Mouse (Mus musculus) embryo, embryonic 9.5 days (tissue): Measurements from ENCODE around the gene Vac14.
A peak's percentile ranks its signal among the peaks of the same experiment; 100 is the strongest.

Experiments
- DNase-seq: peaks from one replicate; pipeline ENCODE4 v3.0.0-alpha.2; 2017; ENCODE audit errors: extremely low spot score

The Vac14 gene

DNA sequence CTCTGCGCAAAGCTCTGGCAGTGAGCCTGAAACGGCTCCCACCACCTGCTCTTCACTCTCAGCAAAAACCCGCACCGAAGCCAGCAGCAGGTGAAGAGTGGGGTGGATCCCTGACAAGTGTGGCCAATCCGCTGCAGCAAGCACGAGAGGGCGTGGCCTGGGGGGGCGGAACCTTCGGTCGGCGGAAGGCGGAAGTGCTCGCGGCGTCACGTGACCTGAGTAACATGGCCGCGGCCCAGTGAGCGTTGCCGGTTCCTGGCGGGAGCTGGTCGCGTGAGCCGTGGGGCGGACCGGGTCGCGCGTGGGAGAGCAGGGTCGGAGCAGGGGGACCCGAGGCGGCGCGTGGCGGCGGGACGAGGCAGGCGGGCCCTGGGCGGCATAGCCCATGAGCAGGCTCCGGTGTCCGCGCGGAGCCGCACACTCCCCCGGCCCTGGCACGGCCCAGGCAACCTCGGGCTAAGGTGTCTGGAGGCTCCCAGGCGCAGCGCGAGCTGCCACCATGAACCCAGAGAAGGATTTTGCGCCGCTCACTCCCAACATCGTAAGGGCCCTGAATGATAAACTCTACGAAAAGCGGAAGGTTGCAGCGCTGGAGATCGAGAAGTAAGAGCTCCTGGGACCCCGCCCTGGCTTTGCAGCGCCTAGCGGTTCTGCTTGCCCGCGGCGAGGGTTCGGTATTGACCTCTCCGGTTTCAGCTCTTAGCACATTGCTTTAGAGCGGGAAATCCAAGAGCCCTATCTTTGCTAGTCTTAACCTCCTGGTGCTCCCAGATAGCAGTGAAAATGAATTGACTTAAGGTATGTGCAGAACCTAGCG, at the start of gene Vac14:
Vac14 (plus strand) TSS at position 195 of the 817 bp plus-strand sequence.
- peak; percentile 95 for DNase-seq

DNA sequence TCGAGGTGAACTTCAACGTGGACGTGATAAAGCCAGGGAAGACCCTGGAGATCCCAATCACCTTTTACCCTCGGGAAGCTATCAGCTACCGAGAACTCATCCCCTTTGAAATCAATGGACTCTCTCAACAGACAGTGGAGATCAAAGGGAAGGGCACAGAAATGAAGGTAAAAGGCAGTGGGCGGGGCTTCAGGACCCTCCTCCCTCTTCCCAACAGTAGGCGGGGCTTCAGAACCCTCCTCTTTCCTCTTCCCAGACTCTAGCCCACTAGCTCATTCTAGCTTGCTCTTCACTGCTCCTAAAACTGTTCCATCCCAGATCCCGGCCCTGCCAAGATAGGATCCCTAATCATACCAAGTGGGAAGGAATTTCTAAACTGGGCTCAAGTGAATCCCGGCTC, 25.7 kb upstream of the Vac14 start:
- no peak for DNase-seq

DNA sequence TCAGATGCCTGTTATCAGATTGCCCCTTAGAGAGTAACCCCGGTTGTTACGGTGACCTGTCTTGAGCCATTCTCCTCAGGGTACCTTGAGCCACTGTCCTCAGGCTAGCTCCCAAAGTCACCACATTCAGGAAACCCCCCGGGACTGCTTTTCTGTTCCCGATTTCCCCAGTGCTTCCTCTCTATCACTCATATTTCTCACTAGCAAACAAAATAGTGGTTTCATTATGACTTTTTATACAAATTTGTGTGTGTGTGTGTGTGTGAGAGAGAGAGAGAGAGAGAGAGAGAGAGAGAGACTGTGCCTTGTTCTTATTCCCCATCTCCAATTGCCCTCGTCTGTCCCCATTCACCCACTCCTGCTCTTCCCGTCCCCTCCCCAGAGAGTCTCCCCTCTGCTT, 24.2 kb upstream of the Vac14 start:
- no peak for DNase-seq

DNA sequence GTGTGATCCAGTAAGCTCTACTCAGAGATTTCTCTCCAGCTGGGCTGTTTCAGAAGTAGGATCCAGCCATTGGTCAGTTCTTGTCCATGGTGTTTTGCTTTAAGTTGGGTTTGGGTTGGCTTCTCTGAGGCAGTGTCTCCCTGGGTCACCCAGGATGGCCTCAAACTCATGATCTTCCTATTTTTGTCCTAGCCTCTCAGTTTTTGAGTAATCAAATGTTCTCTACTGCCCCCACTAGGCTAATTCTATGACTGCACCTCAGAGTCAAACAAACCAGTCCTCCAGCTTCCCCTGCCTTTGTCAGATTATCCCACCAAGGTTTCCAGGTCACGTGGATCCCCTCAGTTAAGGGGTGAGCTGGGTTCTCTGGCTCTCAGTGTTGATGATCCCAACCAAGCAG, 13.8 kb upstream of the Vac14 start:
- DNase-seq = peak; percentile 55

DNA sequence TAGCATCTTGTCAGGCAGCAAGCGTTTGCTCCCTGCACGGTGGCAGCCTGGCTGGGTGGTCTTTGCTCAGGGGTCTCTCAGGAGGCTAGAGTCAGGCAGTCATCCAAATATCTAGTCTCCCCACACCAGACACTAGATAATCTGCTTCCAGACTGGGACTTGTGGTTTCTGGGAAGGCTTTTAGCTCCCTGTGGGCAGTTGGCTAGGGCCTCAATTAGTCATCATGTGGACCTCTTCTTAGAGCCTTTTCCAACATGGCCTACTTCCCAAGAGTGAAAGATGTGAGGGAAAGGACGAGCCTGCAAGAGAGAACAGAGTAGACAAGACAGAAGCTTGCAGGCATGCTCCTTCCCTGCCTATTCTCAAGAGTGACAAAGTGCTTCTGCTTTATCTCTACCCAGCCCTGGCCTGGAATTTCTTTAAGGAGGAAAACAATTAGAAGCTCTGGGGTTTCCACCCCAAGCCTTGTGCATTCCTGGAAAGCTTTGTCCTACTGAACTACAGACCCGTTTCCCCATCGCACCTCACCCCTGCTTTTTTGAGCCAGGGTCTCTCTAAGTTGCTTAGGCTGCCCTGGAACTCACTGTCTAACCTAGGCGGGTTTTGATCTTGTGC, 12.9 kb upstream of the Vac14 start:
- no peak for DNase-seq

DNA sequence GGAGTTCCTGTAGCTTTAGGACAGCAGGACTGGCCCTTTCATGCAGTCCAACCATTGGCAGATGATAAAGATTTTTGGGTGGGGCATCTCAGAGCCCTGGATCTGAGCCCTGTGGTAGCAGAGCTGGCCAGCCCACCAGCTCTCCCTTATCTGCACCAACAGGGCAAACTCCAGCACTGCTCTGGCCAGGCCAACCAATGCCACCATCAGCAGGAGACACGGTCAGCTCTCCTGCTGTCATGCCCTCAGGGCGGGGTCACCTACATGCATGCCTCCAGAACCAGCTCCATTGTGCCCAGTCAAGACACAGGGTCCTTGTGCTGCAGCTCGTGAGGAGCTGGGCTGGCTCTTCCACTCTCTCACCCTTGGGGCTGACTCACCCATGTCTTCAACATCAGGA, 2.7 kb upstream of the Vac14 start:
- no peak for DNase-seq

DNA sequence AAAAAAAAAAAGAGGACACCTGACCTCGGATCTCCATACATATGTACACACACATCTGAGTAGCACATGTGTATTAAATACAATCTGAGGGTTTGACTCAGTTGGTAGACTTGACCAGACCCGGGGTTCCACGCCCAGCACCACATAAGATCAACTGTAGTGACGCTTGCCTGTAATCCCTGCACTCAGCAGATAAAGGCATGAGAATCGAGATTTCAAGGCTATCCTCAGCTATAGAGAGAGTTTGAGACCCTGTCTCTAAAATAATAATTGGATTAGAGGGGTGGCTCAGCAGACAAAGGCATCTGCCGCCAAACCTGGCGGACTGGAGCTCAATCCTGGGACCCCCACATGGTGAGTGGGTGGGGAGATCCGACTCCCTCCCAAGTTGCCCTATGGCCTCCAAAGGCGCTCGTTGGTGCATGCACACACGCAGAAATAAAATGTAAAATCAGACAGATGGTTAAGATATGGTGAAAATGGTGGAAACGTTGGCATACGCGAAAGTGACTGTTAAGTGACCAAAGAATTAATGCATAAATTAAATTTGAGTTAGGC, 505 bp upstream of the Vac14 start:
- DNase-seq = no peak

DNA sequence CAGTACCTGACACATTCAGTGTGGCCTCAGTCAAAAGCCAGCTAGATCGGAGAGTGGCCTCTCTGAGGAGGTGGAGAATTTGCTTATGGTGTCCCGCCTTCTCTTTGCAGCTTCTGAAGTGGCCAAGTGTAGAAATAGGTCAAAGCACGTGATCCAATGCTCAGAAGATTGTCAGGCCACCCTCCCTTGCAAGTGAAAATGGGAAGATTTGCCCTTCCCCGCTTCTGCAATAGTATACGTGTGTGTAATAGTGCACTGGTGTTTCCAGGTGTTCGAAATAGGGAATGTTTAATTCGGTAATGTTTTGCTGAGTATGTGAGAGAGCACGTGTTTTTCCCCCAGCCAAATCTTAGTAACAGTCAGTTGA, 806 bp downstream of the Vac14 start:
- no peak for DNase-seq

DNA sequence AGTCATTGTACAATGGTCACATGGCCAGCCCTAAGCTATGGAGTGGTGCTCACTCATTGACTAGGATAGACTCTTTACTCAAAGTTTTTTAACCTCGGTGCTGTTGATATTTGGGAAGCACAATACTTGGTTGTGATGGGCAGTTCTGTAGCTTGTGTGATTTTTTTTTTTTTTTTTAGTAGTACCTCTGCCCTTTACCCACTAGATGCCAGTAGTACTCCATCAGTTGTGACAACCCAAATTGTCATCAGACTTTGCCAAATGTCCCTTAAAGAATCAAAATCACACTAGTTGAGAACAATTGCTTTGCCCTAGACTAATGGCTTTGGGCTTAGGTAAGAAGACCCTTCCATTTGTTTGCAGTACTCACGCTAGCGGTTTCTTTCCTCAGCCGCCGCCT, 1.5 kb downstream of the Vac14 start:
- no peak for DNase-seq

DNA sequence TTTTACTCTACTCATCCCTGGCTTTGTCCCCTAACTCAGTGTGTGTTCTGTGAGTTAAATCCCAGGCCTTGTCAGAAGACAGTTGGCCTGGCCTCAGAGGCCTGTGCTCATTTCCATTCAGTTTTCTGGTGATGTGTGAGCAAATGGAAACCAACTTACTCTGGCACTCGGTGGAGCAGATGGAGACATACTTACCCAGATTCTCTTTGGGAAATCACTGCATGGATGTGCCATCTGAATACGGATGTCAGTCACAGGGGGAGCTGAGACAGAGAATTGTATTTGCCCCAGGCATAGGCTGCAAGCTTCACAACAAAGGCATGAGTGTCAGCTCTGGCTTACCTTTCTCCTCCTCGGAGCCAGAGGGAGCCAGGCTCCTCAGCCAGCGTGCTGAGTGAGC, 8.0 kb downstream of the Vac14 start:
- no peak for DNase-seq

DNA sequence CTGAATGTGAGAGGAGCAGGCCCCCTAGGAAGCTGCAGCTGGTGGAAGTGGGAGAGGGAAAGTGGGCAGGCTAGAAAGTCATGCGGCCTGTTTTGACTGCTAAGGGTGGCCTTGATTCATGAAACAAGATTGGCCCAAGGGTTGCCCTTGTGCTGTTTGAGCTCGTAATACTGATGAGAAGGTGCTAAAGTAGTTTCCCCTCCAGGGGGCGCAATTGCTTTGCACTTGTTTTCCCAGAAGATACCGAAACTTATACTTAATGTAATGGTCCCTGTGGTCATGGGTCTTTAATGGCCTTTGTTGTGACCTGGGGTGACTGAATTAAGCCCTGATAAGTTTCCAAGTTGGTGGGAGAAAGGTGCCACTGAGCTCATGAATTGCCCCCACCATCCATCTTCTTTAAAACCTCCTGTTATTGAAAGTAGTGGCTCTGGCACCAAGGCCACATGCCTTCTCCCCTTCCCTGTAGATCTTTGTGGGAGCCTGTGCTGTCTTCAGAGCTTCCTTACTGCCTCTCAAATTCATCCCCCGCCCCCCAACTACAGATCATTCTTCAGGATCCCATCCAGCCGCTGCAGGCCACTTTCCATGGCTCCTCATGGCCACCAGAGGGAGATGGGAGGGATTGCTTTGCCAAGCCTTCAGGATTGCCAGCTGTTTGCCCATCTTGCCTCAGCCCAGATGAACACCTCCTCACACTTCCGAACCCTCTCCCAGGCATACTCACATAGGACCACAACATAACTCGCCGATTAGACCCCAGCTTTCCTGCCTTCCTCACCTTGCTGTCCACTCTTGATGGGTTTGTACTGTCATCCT, 11.1 kb downstream of the Vac14 start:
- DNase-seq = peak; percentile 33

DNA sequence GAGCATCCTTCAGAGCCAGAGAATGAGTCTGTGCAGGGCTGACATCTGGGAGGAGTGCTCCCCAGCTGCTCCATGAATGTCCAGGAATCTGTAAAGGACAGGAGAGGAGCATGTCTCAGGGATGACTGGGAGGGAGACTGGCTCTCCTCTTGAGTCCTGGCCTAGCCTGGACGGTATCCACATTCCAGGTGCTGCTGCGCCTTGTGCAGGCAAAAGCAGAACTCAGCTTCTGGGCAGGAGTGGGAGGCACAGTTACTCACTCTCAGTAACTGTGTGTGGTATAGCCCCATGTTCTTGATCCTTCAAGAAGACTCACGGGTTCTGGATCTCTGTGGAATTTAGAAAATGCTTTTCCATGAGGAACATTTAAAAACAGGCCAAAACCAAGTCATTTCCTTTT, 11.7 kb downstream of the Vac14 start:
- no peak for DNase-seq

DNA sequence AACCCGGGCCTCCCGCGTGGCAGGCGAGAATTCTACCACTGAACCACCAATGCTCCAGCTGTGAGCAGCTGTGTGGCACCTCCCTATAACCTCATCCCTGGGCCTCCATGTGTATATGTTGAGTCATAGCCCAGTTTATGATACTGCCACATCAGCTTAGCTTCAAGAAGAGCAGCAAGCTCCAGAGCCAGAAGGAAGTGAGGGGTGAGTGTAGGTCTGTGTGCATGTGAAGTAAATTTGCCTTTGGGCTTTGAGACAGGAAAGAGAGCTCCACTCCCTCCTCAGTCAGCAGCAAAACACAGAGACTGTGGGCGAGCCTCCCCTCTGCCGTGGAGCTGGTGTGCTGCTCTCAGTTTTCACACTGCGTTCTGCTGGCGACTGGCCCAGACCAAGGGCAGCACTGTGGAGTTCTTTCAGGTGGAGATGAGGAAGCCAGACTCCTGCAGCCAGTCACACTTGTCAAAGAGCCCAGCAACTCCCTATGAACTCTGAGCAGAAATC, 12.2 kb downstream of the Vac14 start:
- no peak for DNase-seq

DNA sequence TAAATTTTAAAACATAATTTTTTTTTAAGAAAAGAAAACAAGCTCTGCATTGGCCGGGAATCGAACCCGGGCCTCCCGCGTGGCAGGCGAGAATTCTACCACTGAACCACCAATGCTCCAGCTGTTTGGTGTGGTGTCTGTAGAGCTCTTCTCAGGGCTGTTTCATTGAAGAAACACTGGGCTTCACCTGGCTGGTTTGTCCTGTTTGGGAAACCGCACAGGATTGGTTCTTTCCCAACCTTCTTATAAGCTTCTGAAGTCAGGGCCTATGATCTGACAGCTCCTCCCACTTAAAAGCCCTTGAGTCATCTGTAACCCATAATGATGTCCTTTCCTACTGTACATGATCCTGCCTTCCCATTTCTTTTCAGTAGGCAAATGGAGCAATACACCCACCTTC, 12.8 kb downstream of the Vac14 start:
- no peak for DNase-seq

DNA sequence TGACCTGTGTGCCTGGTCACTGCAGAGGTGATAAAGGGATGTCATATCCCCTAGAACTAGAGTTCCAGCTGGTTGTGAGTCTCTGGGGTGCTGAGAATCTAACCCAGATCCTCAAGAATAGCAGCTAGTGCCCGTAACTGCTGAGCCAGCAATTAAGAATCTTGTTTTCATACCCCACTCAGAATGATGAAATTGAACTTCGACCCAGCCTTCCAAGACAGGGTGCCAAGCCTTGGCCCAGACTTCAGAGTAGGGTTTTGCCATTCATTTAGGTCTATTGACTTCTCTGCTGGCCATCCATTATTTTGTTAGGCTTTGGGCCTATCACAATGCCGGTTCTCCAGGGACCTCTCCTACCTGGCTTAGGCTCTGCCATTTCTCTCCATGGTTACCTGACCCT, 15.4 kb downstream of the Vac14 start:
- DNase-seq = no peak

DNA sequence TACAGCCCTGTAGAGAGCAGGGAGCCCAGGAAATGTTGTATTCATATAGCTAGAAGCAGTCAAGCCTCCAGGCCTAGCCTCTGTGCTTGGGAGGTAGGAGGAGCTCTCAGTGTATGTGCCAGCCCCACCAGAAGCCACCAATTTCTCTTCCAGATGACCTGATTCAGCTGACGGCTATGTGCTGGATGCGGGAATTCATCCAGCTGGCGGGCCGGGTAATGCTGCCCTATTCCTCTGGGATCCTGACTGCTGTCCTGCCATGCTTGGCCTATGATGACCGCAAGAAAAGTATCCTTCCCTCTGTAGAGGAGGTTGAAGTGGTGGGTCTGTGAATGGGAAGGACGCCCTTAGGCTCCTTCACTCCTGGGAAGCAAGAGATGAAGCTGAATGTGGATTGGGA, 17.8 kb downstream of the Vac14 start:
- DNase-seq = no peak

DNA sequence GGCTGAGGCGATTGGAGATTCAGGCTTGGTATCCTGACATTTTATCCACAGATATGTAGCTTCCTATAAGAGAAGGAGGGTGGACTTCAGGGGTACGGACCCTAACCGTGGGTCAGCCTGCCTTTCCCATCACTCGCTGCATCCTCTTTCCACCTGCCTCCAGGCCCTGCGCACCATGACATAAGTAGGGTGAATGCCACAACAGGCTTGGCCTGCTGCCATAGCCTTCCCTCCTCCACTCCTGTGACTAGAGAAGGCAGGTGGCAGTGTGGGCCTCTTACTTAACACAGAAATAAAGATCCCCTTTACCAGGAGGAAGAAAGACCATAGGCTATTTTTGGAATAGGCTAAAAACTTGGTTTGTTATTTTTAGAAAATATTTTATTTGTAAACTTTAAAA, 23.9 kb downstream of the Vac14 start:
- DNase-seq = no peak

DNA sequence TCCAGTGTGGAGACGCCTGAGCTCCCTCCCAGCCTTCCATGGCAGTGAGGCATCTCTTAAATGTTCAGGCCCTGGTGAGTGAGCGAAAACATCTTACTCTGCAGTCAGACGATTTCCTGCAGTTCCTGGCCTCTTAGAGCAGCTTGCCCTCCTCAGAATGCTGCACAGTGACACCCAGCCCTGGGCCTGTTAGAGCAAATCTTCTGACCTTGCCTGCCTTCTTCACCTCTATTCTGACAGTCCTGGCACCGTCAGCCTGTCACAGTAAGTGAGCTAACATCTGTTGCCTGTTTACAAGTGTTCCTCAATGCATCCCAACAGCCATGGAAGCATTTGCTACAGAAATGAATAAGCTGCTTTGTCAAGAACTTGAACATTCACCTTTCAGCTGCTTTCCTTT, 24.8 kb downstream of the Vac14 start:
- DNase-seq = no peak

DNA sequence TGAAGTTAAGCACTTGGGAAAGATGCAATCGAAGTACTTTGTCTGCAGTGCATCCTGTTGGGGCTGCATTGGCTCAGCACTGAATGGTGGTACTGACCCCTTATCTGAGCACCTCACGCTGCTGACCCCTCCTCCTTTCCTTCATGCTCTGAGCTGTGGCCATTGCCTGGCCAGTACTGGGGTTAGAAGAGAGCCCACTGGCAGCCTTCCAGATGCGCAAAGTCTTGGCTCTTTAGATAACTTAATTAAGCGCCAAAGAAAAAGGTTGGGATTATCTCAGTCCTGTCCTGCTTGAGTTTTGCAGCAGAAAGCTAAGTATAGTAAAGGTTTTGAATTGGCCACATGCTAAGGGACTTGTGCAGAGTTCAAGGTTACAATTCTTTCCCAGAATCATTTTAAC, 26.0 kb downstream of the Vac14 start:
- DNase-seq = no peak

DNA sequence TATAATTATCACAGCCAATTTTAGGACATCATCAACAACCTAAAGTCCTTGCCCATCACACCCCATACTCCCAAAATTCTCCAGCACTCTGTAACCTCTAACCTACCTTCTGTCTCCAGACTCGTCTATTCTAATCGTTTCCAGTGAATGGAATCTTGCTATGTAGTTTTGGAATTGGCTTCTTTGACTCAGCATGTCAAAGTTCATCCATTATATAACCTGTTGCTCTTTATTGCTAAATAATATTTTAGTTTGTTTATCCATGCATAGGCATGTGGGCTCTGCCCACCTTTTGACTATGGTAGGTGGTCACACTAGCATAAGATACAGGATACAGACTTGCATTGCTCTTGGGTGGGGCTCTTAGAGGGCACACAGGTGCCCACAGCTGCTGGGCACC, 26.5 kb downstream of the Vac14 start:
- DNase-seq = no peak

DNA sequence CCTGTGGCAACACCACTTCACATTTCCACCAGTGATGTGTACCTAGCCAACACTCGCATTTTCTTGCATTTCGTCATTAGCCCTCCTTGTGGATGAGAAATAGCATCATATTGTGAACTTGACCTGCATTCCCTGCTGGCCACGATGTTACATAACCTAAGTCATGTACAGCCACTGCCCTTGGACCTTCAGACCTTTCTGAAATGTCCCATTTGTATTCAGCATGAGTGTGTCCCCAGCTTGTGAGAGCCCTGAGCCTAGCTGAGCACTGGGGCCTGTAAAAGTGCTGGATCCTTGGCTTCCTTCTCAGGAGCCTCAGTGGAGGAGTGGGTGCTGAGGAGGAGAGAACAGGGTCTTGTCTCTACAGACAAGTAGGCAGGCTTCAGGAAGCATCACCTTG, 27.0 kb downstream of the Vac14 start:
- DNase-seq = no peak

DNA sequence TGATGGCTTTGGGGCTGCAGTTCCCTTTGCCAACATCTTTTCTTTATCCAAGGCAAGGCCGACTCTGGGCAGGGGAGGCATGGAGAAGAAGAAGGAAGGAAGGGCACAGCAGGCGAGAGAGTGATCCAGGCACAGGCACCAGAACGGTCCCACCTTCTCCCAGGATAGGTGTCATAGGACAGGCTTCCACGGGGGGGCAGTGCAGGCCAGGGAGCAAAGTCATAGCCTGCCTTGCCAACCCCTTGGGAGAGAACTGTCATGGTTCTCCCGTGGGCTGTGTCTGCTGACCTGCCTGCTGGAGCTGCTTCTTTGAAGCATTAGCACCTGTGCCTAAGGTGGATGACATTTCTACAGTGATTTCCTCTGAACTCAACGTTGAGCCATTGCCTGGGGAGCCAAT, 27.7 kb downstream of the Vac14 start:
- DNase-seq = peak; percentile 51
